Comparison of ENCODE assay signal across 10 mouse cellular contexts in genomic region chr4:97675741-97676578, GRCm38 (mm10).
DNase-seq lines count a peak whose midpoint lies in the region; ATAC-seq and TF ChIP-seq lines count a peak whose summit lies in the region.
"Had no signal": no experiment of that assay in that cellular context is flagged by ENCODE, and none has a peak within 500 bp of the region (broad histone marks: within the 10 kb centered on the region; RNA-seq: fewer than 3 reads in every experiment).

No protein-coding gene starts in this region.

- ATAC-seq in heart, embryonic 12.5 days (ENCODE audit: insufficient number of reproducible peaks, low FRiP score), result no peak
- ATAC-seq in neural tube, embryonic 11.5 days (ENCODE audit: insufficient read depth, low FRiP score, low TSS enrichment), result peak; percentile 67
- no peak for ATAC-seq in inflammation-experienced regulatory T-cells, adult 6 months

- no peak overlapping the region for H3K27ac ChIP-seq in heart, adult 2 months
- no peak overlapping the region for H3K27ac ChIP-seq in heart, embryonic 12.5 days (ENCODE audit: poor library complexity, severe bottlenecking)
- 0 out of 2 replicates have a peak overlapping the region, but pooled peaks have one; percentile 17 for H3K27ac ChIP-seq in neural tube, embryonic 11.5 days (ENCODE audit: low read depth, low read length)

- H3K79me2 ChIP-seq in heart, adult 2 months (replicated peaks; ENCODE audit: control insufficient read depth, insufficient read depth, low read length), result no peaks in the 10 kb centered on the region

- no peak overlapping the region for H3K4me3 ChIP-seq in heart, adult 2 months
- H3K4me3 ChIP-seq in heart, embryonic 12.5 days, result no peak overlapping the region
- H3K4me3 ChIP-seq in neural tube, embryonic 11.5 days (ENCODE audit: low read depth, low read length), result no peak overlapping the region
- H3K4me3 ChIP-seq: erythroblast, embryonic 14.5 days had no signal

- H3K27me3 ChIP-seq in heart, adult 2 months (ENCODE audit: control insufficient read depth, insufficient read depth, low read length), result no peaks in the 10 kb centered on the region
- H3K27me3 ChIP-seq in heart, embryonic 12.5 days (replicated peaks), result no peaks in the 10 kb centered on the region
- H3K27me3 ChIP-seq in neural tube, embryonic 11.5 days (ENCODE audit: control insufficient read depth, insufficient read depth, low read length), result no peaks in the 10 kb centered on the region

- TF ChIP-seq POLR2A in heart, adult 2 months (IDR thresholded peaks at IDR 0.05; ENCODE audit: insufficient read depth, low read depth, low read length), result no peak

- peak; percentile 63 for TF ChIP-seq CTCF in heart, adult 2 months (IDR thresholded peaks at IDR 0.05)

- no peaks in the 10 kb centered on the region for H3K36me3 ChIP-seq in heart, adult 2 months (ENCODE audit: control insufficient read depth, insufficient read depth, low read length)
- no peaks in the 10 kb centered on the region for H3K36me3 ChIP-seq in heart, embryonic 12.5 days
- no peaks in the 10 kb centered on the region for H3K36me3 ChIP-seq in neural tube, embryonic 11.5 days (ENCODE audit: control insufficient read depth, insufficient read depth, low read length)

- 53% methylated on average over 16 of the region's 16 CpGs for WGBS in heart, adult 2 months
- WGBS in heart, embryonic 12.5 days, result 50% methylated on average over 16 of the region's 16 CpGs
- 26% methylated on average over 16 of the region's 16 CpGs for WGBS in neural tube, embryonic 11.5 days

- intact Hi-C loops in heart, adult 2 months (cut with DNase I), result loop anchor here (5.0 kb wide), 1 partner anchor 71 kb away; no protein-coding TSS in a partner anchor

- no peak overlapping the region for H3K9ac ChIP-seq in heart, adult 2 months (ENCODE audit: low read depth, low read length)
- H3K9ac ChIP-seq in heart, embryonic 12.5 days, result no peak overlapping the region; the same call in 1 of the 2 replicates
- no peak overlapping the region; the same call in 1 of the 2 replicates for H3K9ac ChIP-seq in neural tube, embryonic 11.5 days (ENCODE audit: low read length)

- no peak for TF ChIP-seq EP300 in heart, adult 2 months (IDR thresholded peaks at IDR 0.05; ENCODE audit: insufficient read depth, low read depth, low read length)

- H3K4me2 ChIP-seq in heart, embryonic 12.5 days, result no peak overlapping the region
- peak overlapping the region; percentile 12; the same call in 1 of the 2 replicates for H3K4me2 ChIP-seq in neural tube, embryonic 11.5 days (ENCODE audit: low read depth)

- H3K9me3 ChIP-seq in heart, embryonic 12.5 days (replicated peaks), result no peaks in the 10 kb centered on the region
- no peaks in the 10 kb centered on the region for H3K9me3 ChIP-seq in neural tube, embryonic 11.5 days (ENCODE audit: control insufficient read depth, low read length)

- peaks cover 2% of the 10 kb centered on the region; the same call in 1 of the 2 replicates for H3K4me1 ChIP-seq in heart, adult 2 months (ENCODE audit: control insufficient read depth, insufficient read depth, low read length)
- peaks cover 6% of the 10 kb centered on the region; the same call in 1 of the 2 replicates for H3K4me1 ChIP-seq in heart, embryonic 12.5 days (replicated peaks)
- H3K4me1 ChIP-seq in neural tube, embryonic 11.5 days (ENCODE audit: control insufficient read depth, insufficient read depth, low read length), result peaks cover 13% of the 10 kb centered on the region; the same call in 1 of the 2 replicates

- DNase-seq in heart, adult 2 months, result no peak
- DNase-seq in neural tube, embryonic 11.5 days (ENCODE audit: low spot score), result peak; percentile 34
- no peak for DNase-seq in neural tube, embryonic 10.5 days (ENCODE audit: extremely low spot score, low spot score)
- DNase-seq in mesoderm, embryonic 11.5 days (ENCODE audit: low read depth, low spot score), result peak; percentile 28
- DNase-seq in yolk sac, embryonic 10.5 days (ENCODE audit: low spot score), result no peak
- DNase-seq in adrenal gland, adult 18-20 months (ENCODE audit: low spot score in 2 of 2), result no peak
- DNase-seq: kidney, adult 9 months had no signal

Comparison
In these comparisons a context has a peak if more than half of its experiments do, and no peak if none do; other contexts are left out.
1. DNase-seq: peak in neural tube, embryonic 11.5 days (single experiment) and mesoderm, embryonic 11.5 days (single experiment); none in heart, adult 2 months (0 of 2), neural tube, embryonic 10.5 days (single experiment), yolk sac, embryonic 10.5 days (single experiment) and adrenal gland, adult 18-20 months (0 of 2).